Mouse (Mus musculus): Measurements from ENCODE around the gene Aasdh. TPM values are rescaled to one million over a fixed set of nuclear protein-coding genes. Genes with fewer than 3 reads are reported as not detected.

Gene Aasdh
- polyA plus RNA-seq, 1 experiment = 0.31 TPM

DNA sequence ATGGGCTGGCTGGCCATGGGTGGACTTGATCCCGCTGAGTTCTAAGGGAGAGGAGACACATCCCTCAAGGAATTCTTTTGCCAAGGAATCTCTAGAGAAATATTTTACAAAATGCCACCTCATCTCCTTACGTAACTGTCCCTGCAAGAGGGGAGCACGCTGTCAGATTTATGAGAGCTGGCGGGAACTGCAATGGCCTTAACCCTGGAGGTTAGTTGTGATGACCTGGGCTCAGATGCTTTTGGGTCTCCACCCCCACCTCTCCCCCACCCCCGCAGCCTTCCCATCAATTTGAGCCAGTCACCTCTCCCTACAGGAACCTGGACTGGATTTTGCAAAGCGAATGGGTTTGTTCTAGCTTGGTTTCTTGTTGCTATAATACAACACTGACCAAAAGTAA, 58.2 kb downstream of the Aasdh start:
- Histone ChIP-seq H3K4me1 (peaks cover 75% of the 10 kb centered on the region), H3K9me3 (no peaks in the 10 kb centered on the region), H3K27me3 (replicated peaks) (no peaks in the 10 kb centered on the region), H3K4me3 (replicated peaks) (no peak overlapping the region), H3K36me3 (replicated peaks; ENCODE audit: low read length) (peaks cover 81% of the 10 kb centered on the region)
- TF ChIP-seq FLI1 (IDR thresholded peaks at IDR 0.05; ENCODE audit: low read length) (no peak), GATA1 (IDR thresholded peaks at IDR 0.05; ENCODE audit: borderline replicate concordance, low read length) (no peak)

DNA sequence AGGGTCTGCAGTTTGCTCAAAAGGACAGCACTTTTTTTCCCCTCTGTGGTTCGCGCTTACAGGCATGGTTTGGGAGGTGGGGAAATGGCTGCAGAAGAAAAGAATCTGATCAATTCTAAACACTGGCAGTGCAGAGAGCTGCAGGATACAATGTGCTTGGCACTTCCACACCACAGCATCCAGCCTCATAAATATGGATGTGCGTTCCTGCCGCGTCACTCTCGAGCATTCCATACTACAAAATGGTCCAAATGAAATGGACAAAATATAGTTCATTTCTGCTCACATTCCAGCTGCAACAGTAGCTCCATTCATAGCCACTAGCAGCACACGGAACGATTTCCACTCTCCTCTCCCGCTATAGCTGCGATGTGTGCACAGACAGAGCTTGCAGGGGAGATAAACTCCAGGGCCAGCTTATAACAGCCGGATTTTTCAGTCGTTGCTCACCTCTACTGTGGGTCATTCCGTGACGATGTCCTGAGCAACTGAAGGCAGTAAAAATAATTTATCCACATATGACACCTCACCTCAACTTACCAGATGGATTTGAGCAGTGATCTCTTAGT, 60.6 kb downstream of the Aasdh start:
- Histone ChIP-seq H3K36me3 (replicated peaks; ENCODE audit: low read length) (peaks cover 84% of the 10 kb centered on the region), H3K9me3 (no peaks in the 10 kb centered on the region), H3K4me1 (peaks cover 78% of the 10 kb centered on the region), H3K4me3 (replicated peaks) (no peak overlapping the region), H3K27me3 (replicated peaks) (no peaks in the 10 kb centered on the region)
- TF ChIP-seq FLI1 (IDR thresholded peaks at IDR 0.05; ENCODE audit: low read length) (no peak), GATA1 (IDR thresholded peaks at IDR 0.05; ENCODE audit: borderline replicate concordance, low read length) (no peak)

DNA sequence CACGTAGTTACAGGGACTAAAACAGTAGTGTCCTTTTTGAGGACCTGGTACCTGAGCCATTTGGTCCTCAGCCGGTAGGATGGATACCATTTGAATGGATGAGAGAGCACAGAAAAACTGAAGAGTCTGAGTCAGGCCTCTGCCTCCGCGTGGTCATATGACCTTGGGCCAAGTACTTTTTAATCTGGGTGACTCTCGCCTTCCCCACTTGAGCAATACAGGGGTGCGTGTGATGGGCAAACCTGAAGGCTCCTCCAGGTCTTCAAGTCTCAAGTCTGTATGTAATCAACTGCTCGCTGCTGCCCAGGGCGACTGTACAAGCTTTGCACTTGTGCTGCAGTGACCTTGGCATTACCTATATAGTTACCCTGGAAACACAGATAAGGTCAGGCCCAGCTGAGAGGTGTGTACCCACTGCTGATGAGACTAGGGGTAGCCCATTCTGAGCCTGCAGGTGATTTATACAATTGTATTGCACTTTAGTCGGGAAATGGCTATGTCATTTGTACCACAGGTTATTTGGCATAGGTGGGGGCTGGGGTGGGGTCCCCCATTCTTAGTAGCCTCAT, 61.4 kb downstream of the Aasdh start:
- peaks cover 80% of the 10 kb centered on the region for H3K4me1 ChIP-seq
- H3K9me3 ChIP-seq = no peaks in the 10 kb centered on the region
- no peak overlapping the region for H3K4me3 ChIP-seq (replicated peaks)
- H3K27me3 ChIP-seq (replicated peaks) = no peaks in the 10 kb centered on the region
- no peak for TF ChIP-seq FLI1 (IDR thresholded peaks at IDR 0.05; ENCODE audit: low read length)
- TF ChIP-seq GATA1 (IDR thresholded peaks at IDR 0.05; ENCODE audit: borderline replicate concordance, low read length) = no peak
- H3K36me3 ChIP-seq (replicated peaks; ENCODE audit: low read length) = peaks cover 85% of the 10 kb centered on the region

DNA sequence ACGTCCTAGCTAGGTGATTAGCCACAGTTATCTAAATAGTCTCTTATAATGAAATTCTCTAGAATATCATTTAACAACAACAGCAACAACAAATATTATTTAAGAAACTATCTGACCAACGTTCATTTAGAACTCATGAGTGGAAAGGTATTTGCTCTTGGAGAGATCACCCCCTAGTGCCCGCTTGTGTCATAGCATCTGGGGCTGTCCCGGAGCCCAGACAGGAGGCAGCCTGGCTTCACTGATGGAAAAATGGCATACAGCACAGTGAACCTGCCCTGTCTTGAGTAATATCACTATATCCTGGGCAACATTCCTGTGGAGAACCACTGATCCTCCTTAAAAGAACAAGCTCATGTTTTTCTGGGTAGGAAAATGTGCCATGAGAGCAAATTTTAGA, 61.9 kb downstream of the Aasdh start:
- TF ChIP-seq FLI1 (IDR thresholded peaks at IDR 0.05; ENCODE audit: low read length) (no peak), GATA1 (IDR thresholded peaks at IDR 0.05; ENCODE audit: borderline replicate concordance, low read length) (no peak)
- Histone ChIP-seq H3K9me3 (no peaks in the 10 kb centered on the region), H3K36me3 (replicated peaks; ENCODE audit: low read length) (peaks cover 82% of the 10 kb centered on the region), H3K4me3 (replicated peaks) (no peak overlapping the region), H3K27me3 (replicated peaks) (no peaks in the 10 kb centered on the region), H3K4me1 (peaks cover 77% of the 10 kb centered on the region)

DNA sequence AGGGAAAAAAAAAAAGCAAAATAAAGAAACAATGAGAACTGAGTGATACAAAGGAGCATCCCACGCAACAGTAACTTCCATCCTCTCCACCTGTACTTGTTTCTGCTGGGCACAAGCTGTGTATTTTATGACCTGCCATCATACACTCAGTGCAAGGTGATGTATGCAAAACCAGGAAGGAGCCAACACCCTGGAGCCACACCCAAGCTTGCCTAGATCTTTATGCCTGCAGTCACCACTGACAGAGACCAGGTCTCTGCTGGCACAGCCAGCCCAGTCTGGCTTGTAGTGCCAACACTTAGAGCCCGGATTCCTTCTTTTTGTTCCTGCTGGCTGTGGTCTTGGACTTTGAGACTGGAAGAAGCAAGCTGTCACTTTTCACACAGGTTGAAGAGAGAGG, 63.5 kb downstream of the Aasdh start:
- Histone ChIP-seq H3K36me3 (replicated peaks; ENCODE audit: low read length) (peaks cover 72% of the 10 kb centered on the region), H3K9me3 (no peaks in the 10 kb centered on the region), H3K4me3 (replicated peaks) (no peak overlapping the region), H3K4me1 (peaks cover 61% of the 10 kb centered on the region), H3K27me3 (replicated peaks) (no peaks in the 10 kb centered on the region)
- TF ChIP-seq FLI1 (IDR thresholded peaks at IDR 0.05; ENCODE audit: low read length) = no peak
- TF ChIP-seq GATA1 (IDR thresholded peaks at IDR 0.05; ENCODE audit: borderline replicate concordance, low read length) = no peak

DNA sequence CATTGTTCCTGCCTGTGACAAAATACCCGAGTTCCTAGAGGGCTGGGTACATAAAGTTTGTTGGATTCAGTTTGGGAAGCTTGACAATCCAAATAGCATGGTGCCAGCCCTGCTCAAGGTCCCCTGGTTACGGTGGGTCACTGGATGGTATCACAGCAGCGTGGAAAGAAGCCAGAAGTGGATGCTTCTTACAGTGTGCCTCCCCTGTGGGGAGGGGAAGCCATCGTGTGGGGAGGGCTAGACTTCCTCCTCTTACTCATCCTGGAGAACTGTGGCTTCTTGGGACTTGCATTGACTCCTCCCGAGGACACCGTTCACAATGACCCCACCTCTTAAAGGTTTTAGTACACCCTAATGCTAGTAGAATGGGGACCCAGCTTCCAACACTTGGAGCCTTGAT, 65.5 kb downstream of the Aasdh start:
- Histone ChIP-seq H3K27me3 (replicated peaks) (no peaks in the 10 kb centered on the region), H3K9me3 (no peaks in the 10 kb centered on the region), H3K4me1 (peaks cover 40% of the 10 kb centered on the region), H3K4me3 (replicated peaks) (no peak overlapping the region), H3K36me3 (replicated peaks; ENCODE audit: low read length) (peaks cover 59% of the 10 kb centered on the region)
- TF ChIP-seq FLI1 (IDR thresholded peaks at IDR 0.05; ENCODE audit: low read length) (no peak), GATA1 (IDR thresholded peaks at IDR 0.05; ENCODE audit: borderline replicate concordance, low read length) (no peak)

DNA sequence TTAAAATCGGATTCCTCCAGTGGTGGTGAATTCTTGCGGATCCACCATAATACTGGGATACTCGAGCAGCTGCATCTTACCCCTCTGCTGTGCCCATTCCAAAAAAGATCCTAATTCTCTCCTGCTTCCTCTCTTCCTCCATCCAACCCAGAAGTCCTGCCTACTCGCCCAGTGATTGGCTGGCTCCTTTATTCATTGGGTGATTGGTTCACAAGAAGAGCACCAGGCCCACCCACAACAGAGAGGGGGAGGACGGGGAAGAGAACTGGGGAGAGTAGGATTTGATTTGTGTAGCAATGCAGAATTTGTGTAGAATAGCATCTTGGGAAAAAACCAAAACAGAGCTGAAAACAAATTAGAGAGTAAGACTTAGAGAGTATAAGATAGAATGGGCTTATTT, 68.3 kb downstream of the Aasdh start:
- Histone ChIP-seq H3K36me3 (replicated peaks; ENCODE audit: low read length) (peaks cover 59% of the 10 kb centered on the region), H3K4me1 (peaks cover 29% of the 10 kb centered on the region), H3K4me3 (replicated peaks) (no peak overlapping the region), H3K27me3 (replicated peaks) (no peaks in the 10 kb centered on the region), H3K9me3 (no peaks in the 10 kb centered on the region)
- TF ChIP-seq FLI1 (IDR thresholded peaks at IDR 0.05; ENCODE audit: low read length) (no peak), GATA1 (IDR thresholded peaks at IDR 0.05; ENCODE audit: borderline replicate concordance, low read length) (no peak)

DNA sequence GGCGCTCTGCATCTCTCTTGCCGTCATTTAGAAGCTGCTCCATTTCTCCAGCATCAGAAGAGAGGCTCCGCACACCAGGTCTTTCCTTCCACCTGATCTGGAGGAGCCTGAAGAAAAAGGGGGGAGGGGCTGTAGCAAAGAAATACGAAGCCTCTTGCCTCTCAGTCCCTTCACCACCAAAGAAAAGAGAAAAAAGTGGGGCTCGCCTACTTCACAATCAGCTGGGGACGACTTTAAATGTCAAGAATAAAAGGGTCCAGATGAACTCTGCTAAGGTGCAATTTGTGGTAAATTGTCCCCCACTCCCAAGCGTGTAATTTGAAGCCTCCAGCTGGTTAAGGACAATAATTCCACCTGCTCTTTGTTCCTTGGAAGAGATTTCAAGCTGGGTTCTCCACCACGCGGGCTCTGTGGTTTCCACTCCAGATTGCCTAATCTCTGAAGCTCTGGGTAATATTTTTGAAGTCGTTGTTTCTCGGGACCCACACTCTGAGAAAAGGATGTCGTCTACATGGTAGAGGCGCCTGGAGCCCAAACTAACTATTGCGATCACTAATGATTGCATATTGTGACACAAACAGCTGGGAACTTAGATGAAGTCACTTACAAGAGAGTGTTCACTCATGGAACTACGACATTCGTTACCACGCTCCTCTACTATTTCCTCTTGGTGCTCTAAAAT, 72.6 kb downstream of the Aasdh start:
- Histone ChIP-seq H3K4me3 (replicated peaks) (no peak overlapping the region), H3K4me1 (peaks cover 27% of the 10 kb centered on the region), H3K9me3 (peaks cover 24% of the 10 kb centered on the region), H3K36me3 (replicated peaks; ENCODE audit: low read length) (peaks cover 65% of the 10 kb centered on the region), H3K27me3 (replicated peaks) (no peaks in the 10 kb centered on the region)
- no peak for TF ChIP-seq GATA1 (IDR thresholded peaks at IDR 0.05; ENCODE audit: borderline replicate concordance, low read length)
- no peak for TF ChIP-seq FLI1 (IDR thresholded peaks at IDR 0.05; ENCODE audit: low read length)

DNA sequence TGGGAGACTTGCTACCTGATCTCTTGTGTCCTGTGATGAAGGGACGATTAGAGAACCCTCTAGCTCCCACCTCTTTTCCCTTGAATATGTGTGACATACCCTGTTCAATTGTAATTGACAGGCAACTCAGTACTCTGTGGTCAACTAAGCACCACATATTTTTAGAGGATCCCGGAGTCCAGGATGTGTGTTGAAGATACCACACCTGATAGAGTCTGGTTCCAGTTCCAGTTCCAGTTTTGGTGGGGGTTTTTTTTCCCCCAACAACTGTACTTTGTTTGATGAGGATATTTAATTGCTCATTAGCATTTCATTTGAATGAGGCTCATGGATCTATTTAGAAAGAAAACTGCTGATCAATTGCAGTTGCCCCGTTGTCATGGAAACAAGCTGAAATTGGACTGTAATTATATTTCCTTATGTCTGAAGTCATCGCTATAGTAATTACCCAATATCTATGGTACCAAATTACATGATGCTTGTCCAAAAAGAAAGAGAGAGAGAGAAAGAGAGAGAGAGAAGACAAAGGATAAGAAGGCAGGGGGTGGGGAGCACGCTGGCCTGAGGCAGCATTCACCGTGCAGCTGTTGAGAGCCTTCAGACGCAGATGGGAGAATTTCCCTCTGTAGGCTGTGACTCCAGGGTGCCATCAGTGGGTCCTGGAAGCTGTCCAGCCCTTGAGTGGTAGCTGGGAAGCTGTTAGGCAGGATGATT, 76.6 kb downstream of the Aasdh start:
- Histone ChIP-seq H3K4me3 (replicated peaks) (no peak overlapping the region), H3K4me1 (peaks cover 43% of the 10 kb centered on the region), H3K9me3 (peaks cover 24% of the 10 kb centered on the region), H3K36me3 (replicated peaks; ENCODE audit: low read length) (peaks cover 93% of the 10 kb centered on the region), H3K27me3 (replicated peaks) (no peaks in the 10 kb centered on the region)
- TF ChIP-seq FLI1 (IDR thresholded peaks at IDR 0.05; ENCODE audit: low read length) (no peak), GATA1 (IDR thresholded peaks at IDR 0.05; ENCODE audit: borderline replicate concordance, low read length) (no peak)

Other genes with a start within 250 kb of the Aasdh start
- gene C530008M17Rik, start 249.0 kb downstream of the Aasdh start, polyA plus RNA-seq (2012; ENCODE audit: insufficient read depth, low replicate concordance) = 39.8 and 42.0 TPM in 2 replicates
- gene Paics, start 45.8 kb upstream of the Aasdh start, polyA plus RNA-seq (2012; ENCODE audit: insufficient read depth, low replicate concordance) = 2.7 and 25.3 TPM in 2 replicates
- 0.50 and 4.0 TPM in 2 replicates for gene Ppat, start 46.1 kb upstream of the Aasdh start, polyA plus RNA-seq (2012; ENCODE audit: insufficient read depth, low replicate concordance)
- 10.0 and 62.0 TPM in 2 replicates for gene Srp72, start 69.2 kb upstream of the Aasdh start, polyA plus RNA-seq (2012; ENCODE audit: insufficient read depth, low replicate concordance)
- not detected in 2 replicates for gene Arl9, start 98.5 kb upstream of the Aasdh start, polyA plus RNA-seq (2012; ENCODE audit: insufficient read depth, low replicate concordance)
- not detected in 2 replicates for gene Thegl, start 110.5 kb upstream of the Aasdh start, polyA plus RNA-seq (2012; ENCODE audit: insufficient read depth, low replicate concordance)
- gene Hopx, start 209.6 kb upstream of the Aasdh start, polyA plus RNA-seq (2012; ENCODE audit: insufficient read depth, low replicate concordance) = 2.5 TPM in 1 of 2 replicates, not detected in the other

Measured in megakaryocyte, embryonic 14.5 days (primary cell).